Mouse (Mus musculus) forebrain, embryonic 10.5 days (tissue): Measurements from ENCODE around the gene Rbm26. TPM values are rescaled to one million over a fixed set of nuclear protein-coding genes. Genes with fewer than 3 reads are reported as not detected.

ENCODE experiments used
- DNase-seq: peaks from one replicate; pipeline ENCODE4 v3.0.0-alpha.2; 2017; ENCODE audit warnings: low spot score; ENCODE audit errors: extremely low spot score
- H3K27ac ChIP-seq: fragments of 300-500 bp; sonication (generic); 2 replicates; pipeline ENCODE4 v1.5.1; 2016; ENCODE audit warnings: mild to moderate bottlenecking
- H3K27me3 ChIP-seq: fragments of 300-500 bp; sonication (generic); 2 replicates; pipeline ENCODE4 v1.6.1; 2016; ENCODE audit warnings: mild to moderate bottlenecking; ENCODE audit not compliant: poor library complexity, severe bottlenecking
- H3K36me3 ChIP-seq: fragments of 300-500 bp; sonication (generic); replicated peaks from 2 replicates; pipeline ENCODE4 v1.6.1; 2016; ENCODE audit warnings: mild to moderate bottlenecking, moderate library complexity
- H3K4me1 ChIP-seq: fragments of 300-500 bp; sonication (generic); 2 replicates; pipeline ENCODE4 v1.6.1; 2016
- H3K4me3 ChIP-seq: fragments of 300-500 bp; sonication (generic); 2 replicates; pipeline ENCODE4 v1.5.1; 2016; ENCODE audit warnings: mild to moderate bottlenecking, moderate library complexity
- H3K9me3 ChIP-seq: fragments of 300-500 bp; sonication (generic); 2 replicates; pipeline ENCODE4 v1.6.1; 2016; ENCODE audit warnings: mild to moderate bottlenecking, moderate library complexity
- WGBS: fragments of 180-500 bp; shearing (Covaris S2); methylation state at CpG from one replicate; pipeline ENCODE4 v1.1.7; 2016; 5-methylcytosine and 5-hydroxymethylcytosine counted together
- polyA plus RNA-seq: library from polyadenylated mRNA; unstranded; fragments of >200 nt; fragmentation: Nextera tagmentation; extraction: Ambion mirVana; gene quantifications from 2 replicates; pipeline ENCODE4 v1.2.1, GENCODE M21; 2016

Rbm26 gene
- polyA plus RNA-seq = 33.9 and 34.0 TPM in 2 replicates

- Histone ChIP-seq H3K27ac (peak within 1 kb of the TSS; percentile 99), H3K4me1 (peaks cover 22% of the 10 kb centered on the region), H3K9me3 (no peaks in the 10 kb centered on the region), H3K36me3 (peaks cover 15% of the 10 kb centered on the region), H3K27me3 (no peaks in the 10 kb centered on the region), H3K4me3 (peak within 1 kb of the TSS; percentile 99)
- peak; percentile 98 for DNase-seq
- under 1% methylated on average over 28 of the region's 28 CpGs for WGBS
Observed at GRCm38 (mm10) chr14:105177238-105177693, at the start of gene Rbm26. Gene Rbm26 (minus strand): TSS chr14:105177327.

GRCm38 (mm10) chr14:105225790-105226189 is 48.7 kb upstream of the Rbm26 start:
- H3K36me3 ChIP-seq = no peaks in the 10 kb centered on the region
- WGBS = 82% methylated on average over 4 of the region's 4 CpGs
- H3K27me3 ChIP-seq = no peaks in the 10 kb centered on the region
- DNase-seq = no peak
- H3K4me1 ChIP-seq = no peaks in the 10 kb centered on the region
- H3K9me3 ChIP-seq = no peaks in the 10 kb centered on the region
- no peak overlapping the region for H3K4me3 ChIP-seq
- H3K27ac ChIP-seq = no peak overlapping the region

- WGBS = 89% methylated on average over 4 of the region's 4 CpGs
- Histone ChIP-seq H3K4me3 (no peak overlapping the region), H3K27ac (no peak overlapping the region), H3K4me1 (no peaks in the 10 kb centered on the region), H3K36me3 (no peaks in the 10 kb centered on the region), H3K27me3 (no peaks in the 10 kb centered on the region), H3K9me3 (no peaks in the 10 kb centered on the region)
- no peak for DNase-seq
Observed at GRCm38 (mm10) chr14:105222240-105222639, 45.1 kb upstream of the Rbm26 start.

- WGBS = 82% methylated on average over 9 of the region's 9 CpGs
- no peak for DNase-seq
Observed at GRCm38 (mm10) chr14:105219525-105220376, 42.6 kb upstream of the Rbm26 start.

GRCm38 (mm10) chr14:105198401-105198800 is 21.3 kb upstream of the Rbm26 start:
- Histone ChIP-seq H3K9me3 (no peaks in the 10 kb centered on the region), H3K4me1 (no peaks in the 10 kb centered on the region), H3K36me3 (no peaks in the 10 kb centered on the region), H3K27ac (no peak overlapping the region), H3K27me3 (no peaks in the 10 kb centered on the region), H3K4me3 (no peak overlapping the region)
- WGBS = 60% methylated on average over 5 of the region's 5 CpGs
- DNase-seq = no peak

More at GRCm38 (mm10) chr14:105219525-105220376, 42.6 kb upstream of the Rbm26 start:
- no peaks in the 10 kb centered on the region for H3K9me3 ChIP-seq
- no peak overlapping the region for H3K4me3 ChIP-seq
- H3K27me3 ChIP-seq = no peaks in the 10 kb centered on the region
- H3K27ac ChIP-seq = no peak overlapping the region
- no peaks in the 10 kb centered on the region for H3K36me3 ChIP-seq
- H3K4me1 ChIP-seq = no peaks in the 10 kb centered on the region

GRCm38 (mm10) chr14:105194682-105195081 is 17.6 kb upstream of the Rbm26 start:
- WGBS = 66% methylated on average over 4 of the region's 4 CpGs
- DNase-seq = no peak
- Histone ChIP-seq H3K27me3 (no peaks in the 10 kb centered on the region), H3K4me3 (no peak overlapping the region), H3K36me3 (no peaks in the 10 kb centered on the region), H3K4me1 (no peaks in the 10 kb centered on the region), H3K9me3 (no peaks in the 10 kb centered on the region), H3K27ac (no peak overlapping the region)

- Histone ChIP-seq H3K9me3 (no peaks in the 10 kb centered on the region), H3K27ac (no peak overlapping the region), H3K4me3 (no peak overlapping the region), H3K27me3 (no peaks in the 10 kb centered on the region), H3K36me3 (no peaks in the 10 kb centered on the region), H3K4me1 (peaks cover 4% of the 10 kb centered on the region; the same call in 1 of the 2 replicates)
- 77% methylated on average over 3 of the region's 3 CpGs for WGBS
- DNase-seq = no peak
Observed at GRCm38 (mm10) chr14:105184866-105185265, 7.7 kb upstream of the Rbm26 start.

- no peak overlapping the region for H3K27ac ChIP-seq
- 86% methylated on average over 3 of the region's 3 CpGs for WGBS
Observed at GRCm38 (mm10) chr14:105182786-105183185, 5.7 kb upstream of the Rbm26 start.

GRCm38 (mm10) chr14:105179733-105180132 is 2.6 kb upstream of the Rbm26 start:
- Histone ChIP-seq H3K27ac (no peak overlapping the region), H3K9me3 (no peaks in the 10 kb centered on the region), H3K4me3 (no peak overlapping the region), H3K4me1 (peaks cover 19% of the 10 kb centered on the region), H3K27me3 (no peaks in the 10 kb centered on the region), H3K36me3 (no peaks in the 10 kb centered on the region)
- WGBS = 92% methylated on average over 3 of the region's 3 CpGs
- no peak for DNase-seq

More at GRCm38 (mm10) chr14:105182786-105183185, 5.7 kb upstream of the Rbm26 start:
- no peak for DNase-seq
- Histone ChIP-seq H3K9me3 (no peaks in the 10 kb centered on the region), H3K36me3 (no peaks in the 10 kb centered on the region), H3K4me1 (peaks cover 4% of the 10 kb centered on the region; the same call in 1 of the 2 replicates), H3K27me3 (no peaks in the 10 kb centered on the region), H3K4me3 (no peak overlapping the region)

GRCm38 (mm10) chr14:105178996-105179395 is 1.9 kb upstream of the Rbm26 start:
- no peaks in the 10 kb centered on the region for H3K27me3 ChIP-seq
- H3K9me3 ChIP-seq = no peaks in the 10 kb centered on the region
- no peak for DNase-seq
- peaks cover 22% of the 10 kb centered on the region for H3K4me1 ChIP-seq
- no peak overlapping the region for H3K27ac ChIP-seq
- WGBS = 53% methylated on average over 7 of the region's 7 CpGs
- H3K36me3 ChIP-seq = peaks cover 2% of the 10 kb centered on the region; the same call in 1 of the 2 replicates
- no peak overlapping the region for H3K4me3 ChIP-seq

GRCm38 (mm10) chr14:105176381-105177168 is 552 bp downstream of the Rbm26 start:
- Histone ChIP-seq H3K36me3 (peaks cover 19% of the 10 kb centered on the region), H3K27ac (peak overlapping the region; percentile 99), H3K4me3 (peak overlapping the region; percentile 99), H3K9me3 (no peaks in the 10 kb centered on the region), H3K27me3 (no peaks in the 10 kb centered on the region), H3K4me1 (peaks cover 22% of the 10 kb centered on the region)
- DNase-seq = peak; percentile 47
- WGBS = under 1% methylated on average over 59 of the region's 74 CpGs

GRCm38 (mm10) chr14:105167181-105167580 is 9.9 kb downstream of the Rbm26 start:
- H3K36me3 ChIP-seq = peaks cover 8% of the 10 kb centered on the region
- DNase-seq = no peak
- no peaks in the 10 kb centered on the region for H3K9me3 ChIP-seq
- H3K27me3 ChIP-seq = no peaks in the 10 kb centered on the region
- H3K4me3 ChIP-seq = no peak overlapping the region
- H3K27ac ChIP-seq = no peak overlapping the region
- 93% methylated on average over 1 of the region's 1 CpGs for WGBS
- H3K4me1 ChIP-seq = peaks cover 19% of the 10 kb centered on the region
